Mouse (Mus musculus) right cerebral cortex, postnatal 10 days (tissue): ENCODE results near the gene Tmcc3.

Experiments
- DNase-seq, 2 experiments: peaks; one replicate each; pipeline ENCODE4 v3.0.0; 2021; ENCODE audit warnings: low spot score in 2 of 2

The Tmcc3 gene

GRCm38 (mm10) chr10:94360664-94361063 is 48.9 kb downstream of the Tmcc3 start:
- DNase-seq = no peak

- no peak for DNase-seq
These were observed 59.5 kb downstream of the Tmcc3 start for GRCm38 (mm10) chr10:94371293-94371692.

GRCm38 (mm10) chr10:94376941-94377340 is 65.2 kb downstream of the Tmcc3 start:
- no peak for DNase-seq

GRCm38 (mm10) chr10:94377844-94378243 is 66.1 kb downstream of the Tmcc3 start:
- DNase-seq = peak; percentile 28 to 56

GRCm38 (mm10) chr10:94378383-94378782 is 66.6 kb downstream of the Tmcc3 start:
- DNase-seq = peak; percentile 92 to 94

GRCm38 (mm10) chr10:94380082-94380481 is 68.3 kb downstream of the Tmcc3 start:
- DNase-seq = no peak

- DNase-seq = peak; percentile 41 to 49
These were observed 69.1 kb downstream of the Tmcc3 start for GRCm38 (mm10) chr10:94380662-94381392.

- no peak for DNase-seq
These were observed 69.6 kb downstream of the Tmcc3 start for GRCm38 (mm10) chr10:94381393-94381740.

- DNase-seq = peak; percentile 28 to 42
These were observed 70.9 kb downstream of the Tmcc3 start for GRCm38 (mm10) chr10:94382618-94383017.

- DNase-seq = no peak
These were observed 71.8 kb downstream of the Tmcc3 start for GRCm38 (mm10) chr10:94383565-94383964.

- no peak for DNase-seq
These were observed 77.5 kb downstream of the Tmcc3 start for GRCm38 (mm10) chr10:94389219-94389618.

GRCm38 (mm10) chr10:94391049-94391448 is 79.3 kb downstream of the Tmcc3 start:
- DNase-seq = no peak

GRCm38 (mm10) chr10:94394286-94394685 is 82.5 kb downstream of the Tmcc3 start:
- no peak for DNase-seq

GRCm38 (mm10) chr10:94397833-94398596 is 86.3 kb downstream of the Tmcc3 start:
- no peak for DNase-seq

- DNase-seq = no peak
These were observed 89.1 kb downstream of the Tmcc3 start for GRCm38 (mm10) chr10:94400895-94401294.

GRCm38 (mm10) chr10:94405456-94405855 is 93.7 kb downstream of the Tmcc3 start:
- DNase-seq = no peak

GRCm38 (mm10) chr10:94406821-94407220 is 95.1 kb downstream of the Tmcc3 start:
- DNase-seq = no peak

- peak; percentile 90 for DNase-seq
These were observed 96.8 kb downstream of the Tmcc3 start for GRCm38 (mm10) chr10:94408356-94409146.

GRCm38 (mm10) chr10:94409661-94410060 is 97.9 kb downstream of the Tmcc3 start:
- peak; percentile 52 to 55 for DNase-seq

- DNase-seq = no peak
These were observed 99.8 kb downstream of the Tmcc3 start for GRCm38 (mm10) chr10:94411594-94411993.

GRCm38 (mm10) chr10:94413770-94414651 is 102.3 kb downstream of the Tmcc3 start:
- peak; percentile 69 to 78 for DNase-seq
